33 mouse cellular contexts compared by ENCODE assay signal in genomic region chr15:96712338-96712737, GRCm38 (mm10).
"Had no signal": no experiment of that assay in that cellular context is flagged by ENCODE, and none has a peak within 500 bp of the region (broad histone marks: within the 10 kb centered on the region; RNA-seq: fewer than 3 reads in every experiment).

No protein-coding gene starts in this region.

- DNase-seq: heart, postnatal 10 days; heart, postnatal 14 days; heart, postnatal 36 days; heart, postnatal 4 days; kidney, adult 11 months; kidney, adult 18-20 months; kidney, adult 2 months; kidney, adult 8-10 months; kidney, adult 9 months; kidney, postnatal 10 days; kidney, postnatal 36 days; kidney, postnatal 4 days; layer of hippocampus, adult 9-11 months; layer of hippocampus, postnatal 36 days had no signal

- H3K4me3 ChIP-seq: heart, embryonic 10.5 days; heart, embryonic 12.5 days; heart, embryonic 13.5 days; heart, embryonic 15.5 days; hindbrain, embryonic 10.5 days; hindbrain, embryonic 12.5 days; hindbrain, embryonic 13.5 days; hindbrain, embryonic 15.5 days; intestine, embryonic 15.5 days; layer of hippocampus, adult 2 months; left cerebral cortex, adult 2 months had no signal

- H3K9me3 ChIP-seq: heart, embryonic 10.5 days; heart, embryonic 12.5 days; heart, embryonic 13.5 days; heart, embryonic 15.5 days; hindbrain, embryonic 10.5 days; hindbrain, embryonic 12.5 days; hindbrain, embryonic 13.5 days; hindbrain, embryonic 15.5 days; intestine, embryonic 15.5 days had no signal

- H3K4me2 ChIP-seq: heart, embryonic 11.5 days; heart, embryonic 12.5 days; heart, embryonic 13.5 days; heart, embryonic 15.5 days; hindbrain, embryonic 12.5 days; hindbrain, embryonic 13.5 days; hindbrain, embryonic 14.5 days; hindbrain, embryonic 15.5 days; intestine, embryonic 15.5 days had no signal

- ATAC-seq: hindbrain, embryonic 16.5 days; hindbrain, postnatal 0 days; inflammation-experienced regulatory T-cells, adult 6 months; intestine, embryonic 15.5 days; intestine, embryonic 16.5 days; intestine, postnatal 0 days had no signal

- H3K27ac ChIP-seq: heart, embryonic 10.5 days; heart, embryonic 13.5 days; heart, embryonic 15.5 days; hindbrain, embryonic 10.5 days; hindbrain, embryonic 12.5 days; hindbrain, embryonic 13.5 days; hindbrain, embryonic 14.5 days; hindbrain, embryonic 15.5 days; hindbrain, postnatal 0 days; intestine, embryonic 15.5 days; kidney, postnatal 0 days; layer of hippocampus, adult 2 months; left cerebral cortex, adult 2 months had no signal

- H3K36me3 ChIP-seq: heart, embryonic 10.5 days; heart, embryonic 12.5 days; heart, embryonic 13.5 days; heart, embryonic 15.5 days; hindbrain, embryonic 10.5 days; hindbrain, embryonic 12.5 days; hindbrain, embryonic 13.5 days; hindbrain, embryonic 15.5 days; intestine, embryonic 15.5 days had no signal

- H3K27me3 ChIP-seq: heart, embryonic 12.5 days; heart, embryonic 13.5 days; heart, embryonic 15.5 days; hindbrain, embryonic 12.5 days; hindbrain, embryonic 13.5 days; hindbrain, embryonic 15.5 days; intestine, embryonic 15.5 days had no signal

- H3K9ac ChIP-seq: heart, embryonic 12.5 days; heart, embryonic 13.5 days; heart, embryonic 15.5 days; hindbrain, embryonic 12.5 days; hindbrain, embryonic 13.5 days; hindbrain, embryonic 14.5 days; hindbrain, embryonic 15.5 days; intestine, embryonic 15.5 days had no signal
